Mouse (Mus musculus) liver, embryonic 14.5 days (tissue): ENCODE measurements around the gene 2010109A12Rik. TPM values are rescaled to one million over a fixed set of nuclear protein-coding genes. Genes with fewer than 3 reads are reported as not detected.

Experiments used
- ATAC-seq: fragments of 200-750 bp; cut with Nextera tagmentation; 2 replicates; pipeline ENCODE4 v1.8.0; 2017; ENCODE audit warnings: moderate number of reproducible peaks, mild to moderate bottlenecking, moderate library complexity; ENCODE audit not compliant: insufficient read depth
- DNase-seq, 3 experiments: peaks; one replicate each; pipeline ENCODE4 v3.0.0-alpha.2; 2012 to 2013; ENCODE audit warnings: low read depth in 3 of 3, low spot score in 3 of 3
- H3K27ac ChIP-seq: fragments of 300-500 bp; sonication (generic); 2 replicates; pipeline ENCODE4 v1.5.1; 2014; ENCODE audit warnings: moderate library complexity, mild to moderate bottlenecking, control low read depth, inconsistent platforms
- H3K27me3 ChIP-seq: fragments of 300-500 bp; sonication (generic); 2 replicates; pipeline ENCODE4 v1.6.1; 2014; ENCODE audit warnings: mild to moderate bottlenecking, low read length, moderate library complexity; ENCODE audit not compliant: control insufficient read depth, insufficient read depth
- H3K36me3 ChIP-seq: fragments of 300-500 bp; sonication (generic); replicated peaks from 2 replicates; pipeline ENCODE4 v1.6.1; 2014; ENCODE audit warnings: low read depth; ENCODE audit not compliant: control insufficient read depth, insufficient read depth
- H3K4me1 ChIP-seq, 2 experiments: fragments of 200-500 bp in 1 of 2; fragments of 300-500 bp in 1 of 2; sonication (generic) in 1 of 2; replicated peaks; 2 replicates each; pipeline ENCODE4 v1.6.1; 2012 to 2014; ENCODE audit warnings: antibody characterized with exemption in 1 of 2, inconsistent platforms in 1 of 2, low read length in 1 of 2; ENCODE audit not compliant: control insufficient read depth in 2 of 2, insufficient read depth in 2 of 2
- H3K4me2 ChIP-seq: fragments of 300-500 bp; sonication (generic); 2 replicates; pipeline ENCODE4 v1.6.1; 2014; ENCODE audit warnings: low read depth, mild to moderate bottlenecking, control low read depth, moderate library complexity
- H3K4me3 ChIP-seq, 2 experiments: fragments of 200-500 bp in 1 of 2; fragments of 300-500 bp in 1 of 2; sonication (generic) in 1 of 2; 2 replicates each; pipeline ENCODE4 v1.5.1; 2012 to 2014; ENCODE audit warnings: low read depth in 2 of 2, low read length in 2 of 2, mild to moderate bottlenecking in 2 of 2, control low read depth in 1 of 2, inconsistent platforms in 1 of 2, moderate library complexity in 1 of 2; ENCODE audit not compliant: insufficient read depth in 1 of 2
- H3K9ac ChIP-seq: fragments of 300-500 bp; sonication (generic); replicated peaks from 2 replicates; pipeline ENCODE4 v1.6.1; 2014; ENCODE audit warnings: mild to moderate bottlenecking, control low read depth, moderate library complexity
- H3K9me3 ChIP-seq: fragments of 300-500 bp; sonication (generic); 2 replicates; pipeline ENCODE4 v1.6.1; 2016; ENCODE audit warnings: low read length, mixed read lengths; ENCODE audit not compliant: control insufficient read depth
- CTCF ChIP-seq: IDR thresholded peaks from 2 replicates; pipeline ENCODE4 v1.5.1; 2016; ENCODE audit warnings: antibody characterized with exemption, low read depth, control low read depth
- EP300 ChIP-seq: IDR thresholded peaks from 2 replicates; pipeline ENCODE4 v1.6.1; 2016; ENCODE audit warnings: antibody characterized with exemption, low read depth
- WGBS: fragments of 180-500 bp; shearing (Covaris S2); extraction: QIAGEN DNeasy Blood & Tissue Kit; methylation state at CpG from one replicate; pipeline ENCODE4 v1.1.7; 2014; ENCODE audit not compliant: insufficient replicate concordance; 5-methylcytosine and 5-hydroxymethylcytosine counted together
- polyA plus RNA-seq, 2 experiments: library from polyadenylated mRNA; depleted of rRNA in 1 of 2; stranded (reverse) in 1 of 2; unstranded in 1 of 2; fragments of >200 nt; fragmentation: Nextera tagmentation in 1 of 2; extraction: Ambion mirVana in 1 of 2; gene quantifications; 2 replicates each; pipeline versions ENCODE4 v1.2.1 to v1.2.3; 2012 to 2014

Gene 2010109A12Rik
- polyA plus RNA-seq, 2 experiments, result 0.55 to 1.5 TPM

DNA sequence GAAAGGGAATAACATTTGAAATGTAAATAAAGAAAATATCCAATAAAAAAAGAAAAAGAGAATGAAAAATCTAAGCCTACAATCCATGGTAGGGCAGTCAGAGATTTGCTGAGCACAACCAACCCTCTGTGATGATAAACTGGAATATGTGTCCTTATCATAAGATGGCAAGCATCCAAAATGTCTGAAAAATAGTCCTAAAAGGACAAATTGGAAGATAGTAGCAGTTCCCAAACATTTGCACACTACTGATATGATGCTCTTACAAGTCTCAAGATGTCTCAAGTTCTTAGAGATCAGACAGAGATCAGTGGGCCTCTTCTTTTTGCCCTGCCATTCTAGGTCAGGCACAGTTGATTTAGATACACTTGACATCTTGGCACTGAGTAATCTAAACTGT, 53.0 kb downstream of the 2010109A12Rik start:
- TF ChIP-seq CTCF, result no peak
- no peaks in the 10 kb centered on the region for H3K36me3 ChIP-seq
- ATAC-seq (no peak), DNase-seq (no peak)
- H3K9me3 ChIP-seq, result no peaks in the 10 kb centered on the region
- H3K4me3 ChIP-seq, result no peak overlapping the region
- peaks cover 0 to 5% of the 10 kb centered on the region in 2 experiments; a peak in 2 of 4 replicates for H3K4me1 ChIP-seq
- H3K27me3 ChIP-seq, result no peaks in the 10 kb centered on the region
- no peak overlapping the region for H3K27ac ChIP-seq
- H3K4me2 ChIP-seq, result no peak overlapping the region
- no peak overlapping the region for H3K9ac ChIP-seq

DNA sequence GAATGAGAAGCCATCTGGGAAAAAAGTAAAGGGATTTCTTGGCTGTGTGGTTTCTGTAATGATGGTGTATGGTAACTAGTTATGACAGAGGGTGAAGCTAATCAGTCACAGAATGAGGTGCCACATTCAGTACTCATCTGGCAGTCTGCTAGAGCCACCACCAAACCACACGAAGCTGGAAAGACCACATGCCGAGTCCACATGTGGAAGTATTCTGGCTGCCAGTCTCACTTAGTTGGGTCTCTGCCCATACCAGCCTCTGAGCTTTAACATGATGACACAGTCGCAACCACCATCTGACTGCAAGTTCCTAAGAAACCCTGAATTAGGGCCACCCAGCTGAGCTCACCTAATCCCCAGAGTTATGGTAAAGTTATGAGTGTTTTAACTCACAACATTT, 54.7 kb downstream of the 2010109A12Rik start:
- no peak for TF ChIP-seq CTCF
- TF ChIP-seq EP300, result no peak
- Histone ChIP-seq H3K4me1 (peaks cover 4 to 15% of the 10 kb centered on the region in 2 experiments; a peak in 3 of 4 replicates), H3K27ac (no peak overlapping the region), H3K36me3 (no peaks in the 10 kb centered on the region), H3K9me3 (no peaks in the 10 kb centered on the region), H3K27me3 (no peaks in the 10 kb centered on the region), H3K4me2 (no peak overlapping the region), H3K9ac (no peak overlapping the region), H3K4me3 (no peak overlapping the region)
- DNase-seq (no peak), ATAC-seq (no peak)
- 53% methylated on average over 3 of the region's 3 CpGs for WGBS

DNA sequence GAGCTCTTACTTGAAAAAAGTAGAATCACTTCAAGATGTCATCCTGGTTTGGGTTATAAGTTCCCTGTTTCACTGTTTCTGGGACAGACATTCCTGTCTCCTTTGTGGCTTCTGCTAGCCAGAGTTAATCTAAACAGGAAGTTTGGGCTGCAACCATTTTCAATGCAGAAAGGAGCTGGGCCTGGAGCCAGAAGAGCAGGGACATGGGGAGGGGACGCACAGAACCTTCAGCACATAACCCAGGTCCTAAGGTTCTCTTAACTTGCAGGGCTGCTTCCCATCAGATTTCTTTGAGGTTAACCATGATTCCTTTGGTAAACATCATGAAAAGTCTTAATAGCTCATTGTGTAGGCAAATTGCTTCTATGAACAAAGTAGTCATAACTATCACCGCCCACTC, 56.4 kb downstream of the 2010109A12Rik start:
- Histone ChIP-seq H3K9ac (no peak overlapping the region), H3K4me3 (no peak overlapping the region), H3K4me2 (no peak overlapping the region), H3K27ac (no peak overlapping the region), H3K9me3 (no peaks in the 10 kb centered on the region), H3K36me3 (no peaks in the 10 kb centered on the region), H3K27me3 (no peaks in the 10 kb centered on the region), H3K4me1 (peaks cover 4 to 21% of the 10 kb centered on the region in 2 experiments; a peak in 3 of 4 replicates)
- ATAC-seq (no peak), DNase-seq (no peak)
- 57% methylated on average over 2 of the region's 2 CpGs for WGBS
- TF ChIP-seq CTCF (no peak), EP300 (no peak)

Other genes with a start within 250 kb of the 2010109A12Rik start
- gene Sowahb, start 161.5 kb upstream of the 2010109A12Rik start, polyA plus RNA-seq (2012; rRNA removed), result 0.50 and 0.64 TPM in 2 replicates
- 0.83 and 0.85 TPM in 2 replicates for gene Sowahb, start 161.5 kb upstream of the 2010109A12Rik start, polyA plus RNA-seq (2014; fragmentation: Nextera tagmentation; extraction: Ambion mirVana)
- 11.1 and 13.8 TPM in 2 replicates for gene Sept11, start 113.1 kb upstream of the 2010109A12Rik start, polyA plus RNA-seq (2012; rRNA removed)
- 18.6 and 21.4 TPM in 2 replicates for gene Sept11, start 113.1 kb upstream of the 2010109A12Rik start, polyA plus RNA-seq (2014; fragmentation: Nextera tagmentation; extraction: Ambion mirVana)
- 21.0 and 21.7 TPM in 2 replicates for gene Ccni, start within 50 bp of the 2010109A12Rik start, polyA plus RNA-seq (2012; rRNA removed)
- gene Ccni, start within 50 bp of the 2010109A12Rik start, polyA plus RNA-seq (2014; fragmentation: Nextera tagmentation; extraction: Ambion mirVana), result 39.3 and 41.6 TPM in 2 replicates
- 6.9 and 8.2 TPM in 2 replicates for gene Ccng2, start 60.7 kb downstream of the 2010109A12Rik start, polyA plus RNA-seq (2012; rRNA removed)
- 14.6 and 15.8 TPM in 2 replicates for gene Ccng2, start 60.7 kb downstream of the 2010109A12Rik start, polyA plus RNA-seq (2014; fragmentation: Nextera tagmentation; extraction: Ambion mirVana)